Mouse (Mus musculus) heart, embryonic 12.5 days (tissue): Measurements from ENCODE around the gene Ccdc58. TPM values are rescaled to one million over a fixed set of nuclear protein-coding genes. Genes with fewer than 3 reads are reported as not detected.
"Not testable (repeated sequence)": the region's sequence is repeated elsewhere in the genome, so short reads cannot be mapped to it uniquely, and the experiment has no call there.

Experiments used
- ATAC-seq: fragments of 200-750 bp; cut with Nextera tagmentation; 2 replicates; pipeline ENCODE4 v1.8.0; 2017; ENCODE audit warnings: moderate TSS enrichment, moderate library complexity; ENCODE audit not compliant: insufficient number of reproducible peaks, low FRiP score
- H3K27ac ChIP-seq: fragments of 300-500 bp; sonication (generic); 2 replicates; pipeline ENCODE4 v1.5.1; 2016; ENCODE audit warnings: mild to moderate bottlenecking, moderate library complexity; ENCODE audit not compliant: poor library complexity, severe bottlenecking
- H3K27me3 ChIP-seq: fragments of 300-500 bp; sonication (generic); replicated peaks from 2 replicates; pipeline ENCODE4 v1.6.1; 2016; ENCODE audit warnings: mild to moderate bottlenecking, moderate library complexity
- H3K36me3 ChIP-seq: fragments of 300-500 bp; sonication (generic); 2 replicates; pipeline ENCODE4 v1.6.1; 2016; ENCODE audit warnings: mild to moderate bottlenecking, moderate library complexity
- H3K4me1 ChIP-seq: fragments of 300-500 bp; sonication (generic); replicated peaks from 2 replicates; pipeline ENCODE4 v1.6.1; 2016; ENCODE audit warnings: mild to moderate bottlenecking
- H3K4me2 ChIP-seq: fragments of 300-500 bp; sonication (generic); 2 replicates; pipeline ENCODE4 v1.6.1; 2016; ENCODE audit warnings: mild to moderate bottlenecking, moderate library complexity
- H3K4me3 ChIP-seq: fragments of 300-500 bp; sonication (generic); 2 replicates; pipeline ENCODE4 v1.5.1; 2016; ENCODE audit warnings: mild to moderate bottlenecking
- H3K9ac ChIP-seq: fragments of 300-500 bp; sonication (generic); 2 replicates; pipeline ENCODE4 v1.6.1; 2016; ENCODE audit warnings: mild to moderate bottlenecking, moderate library complexity
- H3K9me3 ChIP-seq: fragments of 300-500 bp; sonication (generic); replicated peaks from 2 replicates; pipeline ENCODE4 v1.6.1; 2016; ENCODE audit warnings: mild to moderate bottlenecking, moderate library complexity
- WGBS: fragments of 180-500 bp; shearing (Covaris S2); methylation state at CpG from one replicate; pipeline ENCODE4 v1.1.7; 2016; 5-methylcytosine and 5-hydroxymethylcytosine counted together
- polyA plus RNA-seq: library from polyadenylated mRNA; unstranded; fragments of >200 nt; fragmentation: Nextera tagmentation; extraction: Ambion mirVana; gene quantifications from 2 replicates; pipeline ENCODE4 v1.2.1, GENCODE M21; 2016

Ccdc58 gene
- polyA plus RNA-seq, 1 experiment from 2014 or later: 89.7 TPM

GRCm38 (mm10) chr16:36079916-36080315 lies 8.4 kb downstream of the Ccdc58 start:
- H3K36me3 ChIP-seq: peaks cover 26% of the 10 kb centered on the region
- no peak overlapping the region for H3K4me3 ChIP-seq
- ATAC-seq: no peak
- 93% methylated on average over 3 of the region's 3 CpGs for WGBS
- H3K4me1 ChIP-seq: no peaks in the 10 kb centered on the region
- H3K9me3 ChIP-seq: no peaks in the 10 kb centered on the region
- H3K9ac ChIP-seq: no peak overlapping the region
- no peak overlapping the region for H3K4me2 ChIP-seq
- no peak overlapping the region for H3K27ac ChIP-seq
- no peaks in the 10 kb centered on the region for H3K27me3 ChIP-seq

- no peak overlapping the region for H3K27ac ChIP-seq
- no peak overlapping the region for H3K9ac ChIP-seq
- no peak overlapping the region for H3K4me3 ChIP-seq
- H3K4me1 ChIP-seq: no peaks in the 10 kb centered on the region
- H3K4me2 ChIP-seq: no peak overlapping the region
- H3K9me3 ChIP-seq: no peaks in the 10 kb centered on the region
- peaks cover 76% of the 10 kb centered on the region for H3K36me3 ChIP-seq
- H3K27me3 ChIP-seq: no peaks in the 10 kb centered on the region
- 69% methylated on average over 4 of the region's 4 CpGs for WGBS
- peak; percentile 66 for ATAC-seq
Measured at GRCm38 (mm10) chr16:36087846-36088245, 16.4 kb downstream of the Ccdc58 start.

GRCm38 (mm10) chr16:36089065-36089464 lies 17.6 kb downstream of the Ccdc58 start:
- H3K4me2 ChIP-seq: no peak overlapping the region
- H3K36me3 ChIP-seq: peaks cover 70% of the 10 kb centered on the region
- H3K9me3 ChIP-seq: no peaks in the 10 kb centered on the region
- no peak overlapping the region for H3K9ac ChIP-seq
- H3K27ac ChIP-seq: no peak overlapping the region; the same call in 1 of the 2 replicates
- H3K4me1 ChIP-seq: no peaks in the 10 kb centered on the region
- ATAC-seq: no peak
- no peak overlapping the region for H3K4me3 ChIP-seq
- 77% methylated on average over 7 of the region's 7 CpGs for WGBS
- no peaks in the 10 kb centered on the region for H3K27me3 ChIP-seq

- H3K36me3 ChIP-seq: peaks cover 65% of the 10 kb centered on the region
- no peaks in the 10 kb centered on the region for H3K27me3 ChIP-seq
- H3K4me3 ChIP-seq: no peak overlapping the region
- ATAC-seq: no peak
- H3K4me1 ChIP-seq: no peaks in the 10 kb centered on the region
- no peak overlapping the region for H3K27ac ChIP-seq
- WGBS: 87% methylated on average over 8 of the region's 8 CpGs
- H3K9me3 ChIP-seq: no peaks in the 10 kb centered on the region
- no peak overlapping the region for H3K4me2 ChIP-seq
- H3K9ac ChIP-seq: no peak overlapping the region
Measured at GRCm38 (mm10) chr16:36089850-36090616, 18.5 kb downstream of the Ccdc58 start.

GRCm38 (mm10) chr16:36090785-36091509 lies 19.5 kb downstream of the Ccdc58 start:
- WGBS: 91% methylated on average over 11 of the region's 11 CpGs
- Histone ChIP-seq H3K9ac (no peak overlapping the region), H3K4me1 (no peaks in the 10 kb centered on the region), H3K27ac (no peak overlapping the region), H3K4me3 (no peak overlapping the region), H3K4me2 (no peak overlapping the region), H3K9me3 (no peaks in the 10 kb centered on the region), H3K27me3 (no peaks in the 10 kb centered on the region), H3K36me3 (peaks cover 59% of the 10 kb centered on the region)
- no peak for ATAC-seq

GRCm38 (mm10) chr16:36094079-36094478 lies 22.6 kb downstream of the Ccdc58 start:
- no peaks in the 10 kb centered on the region for H3K9me3 ChIP-seq
- H3K27ac ChIP-seq: no peak overlapping the region
- H3K4me1 ChIP-seq: no peaks in the 10 kb centered on the region
- peaks cover 34% of the 10 kb centered on the region for H3K36me3 ChIP-seq
- H3K9ac ChIP-seq: no peak overlapping the region
- ATAC-seq: no peak
- H3K4me2 ChIP-seq: no peak overlapping the region
- no peak overlapping the region for H3K4me3 ChIP-seq
- WGBS: 82% methylated on average over 3 of the region's 3 CpGs
- H3K27me3 ChIP-seq: no peaks in the 10 kb centered on the region

- not testable (repeated sequence) for H3K27ac ChIP-seq, H3K9me3 ChIP-seq, ATAC-seq, H3K27me3 ChIP-seq, H3K36me3 ChIP-seq, H3K4me3 ChIP-seq, H3K9ac ChIP-seq, H3K4me1 ChIP-seq, H3K4me2 ChIP-seq
- 87% methylated on average over 12 of the region's 12 CpGs for WGBS
Measured at GRCm38 (mm10) chr16:36097813-36098499, 26.5 kb downstream of the Ccdc58 start.

GRCm38 (mm10) chr16:36101526-36101925 lies 30.0 kb downstream of the Ccdc58 start:
- ATAC-seq: no peak
- no peaks in the 10 kb centered on the region for H3K4me1 ChIP-seq
- no peaks in the 10 kb centered on the region for H3K36me3 ChIP-seq
- H3K27me3 ChIP-seq: no peaks in the 10 kb centered on the region
- no peak overlapping the region for H3K4me3 ChIP-seq
- H3K27ac ChIP-seq: no peak overlapping the region
- H3K4me2 ChIP-seq: no peak overlapping the region
- WGBS: 87% methylated on average over 1 of the region's 1 CpGs
- H3K9ac ChIP-seq: no peak overlapping the region
- peaks cover 10% of the 10 kb centered on the region for H3K9me3 ChIP-seq

- H3K4me3 ChIP-seq: no peak overlapping the region
- ATAC-seq: no peak
- H3K4me2 ChIP-seq: no peak overlapping the region
- no peaks in the 10 kb centered on the region for H3K27me3 ChIP-seq
- H3K36me3 ChIP-seq: no peaks in the 10 kb centered on the region
- no peak overlapping the region for H3K27ac ChIP-seq
- 87% methylated on average over 1 of the region's 1 CpGs for WGBS
- peaks cover 10% of the 10 kb centered on the region for H3K9me3 ChIP-seq
- H3K4me1 ChIP-seq: no peaks in the 10 kb centered on the region
- H3K9ac ChIP-seq: no peak overlapping the region
Measured at GRCm38 (mm10) chr16:36102211-36102610, 30.7 kb downstream of the Ccdc58 start.

- not testable (repeated sequence) for H3K36me3 ChIP-seq, H3K27ac ChIP-seq, H3K4me2 ChIP-seq, H3K27me3 ChIP-seq, H3K4me3 ChIP-seq, ATAC-seq, H3K4me1 ChIP-seq, H3K9ac ChIP-seq, H3K9me3 ChIP-seq
Measured at GRCm38 (mm10) chr16:36111486-36111885, 40.0 kb downstream of the Ccdc58 start.

GRCm38 (mm10) chr16:36115751-36116150 lies 44.3 kb downstream of the Ccdc58 start:
- WGBS: 94% methylated on average over 6 of the region's 6 CpGs

More at GRCm38 (mm10) chr16:36115751-36116150, 44.3 kb downstream of the Ccdc58 start:
- not testable (repeated sequence) for H3K4me3 ChIP-seq, H3K27me3 ChIP-seq, H3K27ac ChIP-seq, H3K9ac ChIP-seq, H3K9me3 ChIP-seq, H3K4me2 ChIP-seq, H3K36me3 ChIP-seq, H3K4me1 ChIP-seq, ATAC-seq
